Mouse (Mus musculus) kidney, adult 2 months (tissue): Measurements from ENCODE around the gene Rora.

Experiments used
- CTCF ChIP-seq: fragments of 200-500 bp; conservative IDR thresholded peaks from 2 replicates; pipeline ENCODE4 v1.5.1; 2011; ENCODE audit warnings: low read depth, mild to moderate bottlenecking, control low read depth, low read length, moderate library complexity, mixed read lengths; ENCODE audit not compliant: insufficient read depth, insufficient read length
- POLR2A ChIP-seq: fragments of 200-500 bp; IDR thresholded peaks from one replicate; pipeline ENCODE4 v1.6.1; 2011; ENCODE audit warnings: low read depth, low read length, control low read depth

GRCm38 (mm10) chr9:69035456-69035855 is 381.9 kb downstream of the Rora start:
- TF ChIP-seq CTCF, result no peak
- TF ChIP-seq POLR2A, result no peak
